Mouse (Mus musculus) erythroblast, embryonic 14.5 days (primary cell): ENCODE measurements around the gene Clcnkb.

Experiments
- GATA1 ChIP-seq: IDR thresholded peaks from 2 replicates; pipeline ENCODE4 v1.6.1; 2012; ENCODE audit warnings: low read length, inconsistent platforms, mixed read lengths
- TAL1 ChIP-seq: IDR thresholded peaks from 3 replicates; pipeline ENCODE4 v1.6.1; 2012; ENCODE audit warnings: low read length, inconsistent platforms, mixed read lengths

GRCm38 (mm10) chr4:141433191-141433590, 17.4 kb upstream of the Clcnkb start:
- TF ChIP-seq GATA1, result no peak
- no peak for TF ChIP-seq TAL1
